In genomic region chr10:61103564-61104114, GRCm38 (mm10) we compare ENCODE assay signal across 26 mouse cellular contexts. TPM values are rescaled to one million over a fixed set of nuclear protein-coding genes. Genes with fewer than 3 reads are reported as not detected.
DNase-seq lines count a peak whose midpoint lies in the region; ATAC-seq lines count a peak whose summit lies in the region.
"Had no signal": no experiment of that assay in that cellular context is flagged by ENCODE, and none has a peak within 500 bp of the region (broad histone marks: within the 10 kb centered on the region; RNA-seq: fewer than 3 reads in every experiment).

No protein-coding gene starts in this region.

- no peak overlapping the region for H3K27ac ChIP-seq in embryonic facial prominence, embryonic 12.5 days
- no peak overlapping the region for H3K27ac ChIP-seq in embryonic facial prominence, embryonic 10.5 days (replicated peaks)
- H3K27ac ChIP-seq: heart, adult 2 months; heart, embryonic 13.5 days; hindbrain, embryonic 15.5 days; limb, embryonic 13.5 days had no signal

- ATAC-seq in embryonic facial prominence, embryonic 12.5 days (ENCODE audit: insufficient number of reproducible peaks, insufficient read depth, low FRiP score, low TSS enrichment) = 0 out of 2 replicates have a peak, but pooled peaks have one; percentile 3
- ATAC-seq: forebrain, embryonic 14.5 days had no signal

- H3K27me3 ChIP-seq in embryonic facial prominence, embryonic 12.5 days = no peaks in the 10 kb centered on the region
- H3K27me3 ChIP-seq in embryonic facial prominence, embryonic 10.5 days (replicated peaks; ENCODE audit: low read depth, poor library complexity, severe bottlenecking) = no peaks in the 10 kb centered on the region
- H3K27me3 ChIP-seq: heart, embryonic 13.5 days; hindbrain, embryonic 15.5 days; limb, embryonic 13.5 days had no signal

- H3K9me3 ChIP-seq in embryonic facial prominence, embryonic 12.5 days = no peaks in the 10 kb centered on the region
- no peaks in the 10 kb centered on the region for H3K9me3 ChIP-seq in embryonic facial prominence, embryonic 10.5 days
- H3K9me3 ChIP-seq: heart, embryonic 13.5 days; hindbrain, embryonic 15.5 days; limb, embryonic 13.5 days had no signal

- no peak overlapping the region for H3K9ac ChIP-seq in embryonic facial prominence, embryonic 12.5 days
- H3K9ac ChIP-seq: heart, embryonic 13.5 days; hindbrain, embryonic 15.5 days; limb, embryonic 13.5 days had no signal

- no peaks in the 10 kb centered on the region for H3K4me1 ChIP-seq in embryonic facial prominence, embryonic 12.5 days
- no peaks in the 10 kb centered on the region for H3K4me1 ChIP-seq in embryonic facial prominence, embryonic 10.5 days
- H3K4me1 ChIP-seq: heart, embryonic 13.5 days; hindbrain, embryonic 15.5 days; limb, embryonic 13.5 days had no signal

- H3K4me2 ChIP-seq in embryonic facial prominence, embryonic 12.5 days (replicated peaks) = no peak overlapping the region
- H3K4me2 ChIP-seq: heart, embryonic 13.5 days; hindbrain, embryonic 15.5 days; limb, embryonic 13.5 days; liver, embryonic 11.5 days had no signal

- no peak overlapping the region for H3K4me3 ChIP-seq in embryonic facial prominence, embryonic 12.5 days
- H3K4me3 ChIP-seq in embryonic facial prominence, embryonic 10.5 days = no peak overlapping the region
- H3K4me3 ChIP-seq: heart, adult 2 months; heart, embryonic 13.5 days; hindbrain, embryonic 15.5 days; limb, embryonic 13.5 days had no signal

- WGBS in embryonic facial prominence, embryonic 12.5 days = 88% methylated on average over 3 of the region's 3 CpGs
- WGBS in embryonic facial prominence, embryonic 10.5 days = 86% methylated on average over 3 of the region's 3 CpGs

- no peak for DNase-seq in embryonic facial prominence, embryonic 10.5 days (ENCODE audit: low spot score)
- peak; percentile 69 for DNase-seq in cerebellum, adult 11-12 months
- peak; percentile 80 for DNase-seq in cerebellum, adult 9-11 months
- DNase-seq in fat pad, adult 2 months (ENCODE audit: extremely low read depth, low read depth, low spot score) = peak; percentile 61
- no peak for DNase-seq in thymus, postnatal 4 days
- no peak for DNase-seq in layer of hippocampus, adult 18-20 months (ENCODE audit: low spot score in 2 of 2)
- DNase-seq in heart, adult 8-10 months (ENCODE audit: low spot score) = no peak
- DNase-seq: adrenal gland, adult 8-10 months; gastrocnemius, postnatal 36 days; heart, adult 2 months; heart, postnatal 10 days; kidney, adult 18-20 months; kidney, postnatal 36 days; lung, postnatal 36 days; midbrain, embryonic 14.5 days; spleen, adult 18-20 months; thymus, postnatal 14 days had no signal

- H3K36me3 ChIP-seq in embryonic facial prominence, embryonic 12.5 days = peaks cover 91% of the 10 kb centered on the region
- peaks cover 99% of the 10 kb centered on the region for H3K36me3 ChIP-seq in embryonic facial prominence, embryonic 10.5 days (replicated peaks)
- H3K36me3 ChIP-seq: G1E had no signal

RNA-seq across cellular contexts. Expression of gene Pcbd1, which starts 14.5 kb away (rescaled TPM):
- 11.8 and 12.8 TPM in 2 replicates for polyA plus RNA-seq in embryonic facial prominence, embryonic 12.5 days (2016; fragmentation: Nextera tagmentation; extraction: Ambion mirVana)
- 16.4 and 17.0 TPM in 2 replicates for polyA plus RNA-seq in embryonic facial prominence, embryonic 10.5 days (2016; fragmentation: Nextera tagmentation; extraction: Ambion mirVana)
- 10 to 100 TPM; 13.0 to 13.5 TPM for total RNA-seq in layer of hippocampus, adult 18-20 months (2021)
- 1 to 10 TPM in 2 of 4 experiments, under 1 TPM in 2; 0.37 to 1.8 (median 0.92) TPM for total RNA-seq in heart, adult 8-10 months (2022)
- total RNA-seq: G1E; megakaryocyte, adult 5-6 weeks; neutrophil, adult 5-6 weeks had no signal
- polyA plus RNA-seq: G1E had no signal

RNA-seq across cellular contexts. Expression of gene Sgpl1, which starts 43.9 kb away (rescaled TPM):
- polyA plus RNA-seq in embryonic facial prominence, embryonic 12.5 days (2016; fragmentation: Nextera tagmentation; extraction: Ambion mirVana) = 91.5 and 92.5 TPM in 2 replicates
- 65.4 and 68.5 TPM in 2 replicates for polyA plus RNA-seq in embryonic facial prominence, embryonic 10.5 days (2016; fragmentation: Nextera tagmentation; extraction: Ambion mirVana)
- total RNA-seq in layer of hippocampus, adult 18-20 months (2021) = 10 to 100 TPM; 20.4 to 22.8 TPM
- total RNA-seq in heart, adult 8-10 months (2022) = 10 to 100 TPM; 13.9 to 17.0 (median 15.4) TPM
- polyA plus RNA-seq: G1E had no signal

Comparison
In these comparisons a context has a peak if more than half of its experiments do, and no peak if none do; other contexts are left out.
1. DNase-seq: peak in cerebellum, adult 11-12 months (single experiment), cerebellum, adult 9-11 months (single experiment) and fat pad, adult 2 months (single experiment); none in embryonic facial prominence, embryonic 10.5 days (single experiment), thymus, postnatal 4 days (single experiment), layer of hippocampus, adult 18-20 months (0 of 2) and heart, adult 8-10 months (single experiment).
2. RNA of gene Pcbd1, which starts 14.5 kb away (total RNA-seq): 13.0 to 13.5 TPM in layer of hippocampus, adult 18-20 months; 0.37 to 1.8 TPM in heart, adult 8-10 months; every median in the first group is over 4 times any median in the second.